Mouse (Mus musculus) heart, adult 18-20 months (tissue): ENCODE measurements around the gene Fuk. TPM values are rescaled to one million over a fixed set of nuclear protein-coding genes. Genes with fewer than 3 reads are reported as not detected.
"Not testable (repeated sequence)": the region's sequence is repeated elsewhere in the genome, so short reads cannot be mapped to it uniquely, and the experiment has no call there.

Experiments
- DNase-seq, 2 experiments: peaks; one replicate each; pipeline ENCODE4 v3.0.0; 2021 to 2022; ENCODE audit warnings: mixed read lengths in 1 of 2
- long read RNA-seq, 2 experiments: library from polyadenylated mRNA; stranded (forward); transcript quantifications; one replicate each; pipeline ENCODE4 v2.0.0; 2021
- total RNA-seq, 2 experiments: library from RNA; stranded (reverse); gene quantifications; 2 replicates each; pipeline ENCODE4 v1.2.3; 2021

Gene Fuk
- 1 to 10 TPM; 5.2 to 5.5 TPM for total RNA-seq
- long read RNA-seq, experiment 1, partial matches to known transcripts = 1 of 3 reads
- long read RNA-seq, experiment 1, other reads (novel, unspliced or antisense) = 0 of 3 reads
- long read RNA-seq, experiment 2, partial matches to known transcripts = 1 of 5 reads
- long read RNA-seq, experiment 2, other reads (novel, unspliced or antisense) = 1 of 5 reads

DNA sequence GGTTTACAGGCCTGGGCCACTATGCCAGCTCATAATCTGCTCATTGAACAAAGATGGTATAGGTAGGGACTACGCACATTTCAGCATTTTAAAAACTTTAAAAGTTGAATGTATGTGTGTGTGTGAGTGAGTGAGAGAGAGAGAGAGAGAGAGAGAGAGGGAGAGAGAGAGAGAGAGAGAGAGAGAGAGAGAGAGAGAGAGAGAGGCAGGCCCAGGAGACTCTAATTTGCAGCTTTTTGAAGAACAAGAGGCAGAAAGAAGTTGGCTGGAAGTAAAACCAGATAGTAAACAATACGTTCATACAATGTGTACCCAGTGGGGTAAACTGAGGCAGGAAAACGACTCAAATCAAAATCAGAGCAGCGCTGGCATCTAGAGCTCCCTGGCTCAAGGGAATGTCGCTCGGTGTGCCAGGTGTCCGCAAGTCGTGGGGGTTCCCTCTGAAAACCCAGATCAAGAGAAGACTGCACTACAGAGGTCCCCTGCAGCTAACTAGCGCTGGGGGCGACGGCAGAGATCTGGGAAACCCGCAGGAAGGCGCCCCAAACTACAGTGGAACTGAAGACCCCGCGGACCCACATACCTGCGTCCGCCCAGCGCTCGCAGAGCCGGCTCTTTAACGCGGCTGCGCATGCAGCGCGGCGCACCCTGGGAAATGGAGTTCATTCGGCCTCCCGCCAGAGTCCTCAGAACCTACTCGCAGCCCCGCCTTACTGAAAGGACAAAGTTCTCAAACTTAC is at the start of gene Fuk:
Fuk (minus strand) TSS at position 650 of the 740 bp plus-strand sequence.
- peak; percentile 87 to 92 for DNase-seq

DNA sequence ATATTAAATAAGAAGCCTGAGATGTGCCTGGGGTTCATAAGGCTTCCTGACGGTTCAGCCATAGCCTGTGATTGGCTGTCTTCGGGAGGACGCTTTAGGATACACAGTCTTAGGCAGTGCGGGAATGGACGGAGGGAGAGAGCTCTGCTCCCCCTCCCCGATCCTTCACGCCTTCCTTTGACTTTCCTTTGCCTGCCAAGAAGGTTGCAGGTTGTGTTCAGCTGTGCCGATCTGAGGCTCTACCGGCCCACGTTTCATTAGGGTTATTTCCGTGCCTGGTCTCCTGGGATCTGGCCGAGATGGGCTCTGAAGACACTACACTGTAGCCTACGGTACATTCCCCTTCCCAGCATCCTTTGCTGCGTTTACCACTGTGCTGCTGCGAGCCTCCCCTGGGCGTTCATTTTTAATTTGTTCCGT is 47.8 kb upstream of the Fuk start:
- DNase-seq = peak; percentile 74 to 85

DNA sequence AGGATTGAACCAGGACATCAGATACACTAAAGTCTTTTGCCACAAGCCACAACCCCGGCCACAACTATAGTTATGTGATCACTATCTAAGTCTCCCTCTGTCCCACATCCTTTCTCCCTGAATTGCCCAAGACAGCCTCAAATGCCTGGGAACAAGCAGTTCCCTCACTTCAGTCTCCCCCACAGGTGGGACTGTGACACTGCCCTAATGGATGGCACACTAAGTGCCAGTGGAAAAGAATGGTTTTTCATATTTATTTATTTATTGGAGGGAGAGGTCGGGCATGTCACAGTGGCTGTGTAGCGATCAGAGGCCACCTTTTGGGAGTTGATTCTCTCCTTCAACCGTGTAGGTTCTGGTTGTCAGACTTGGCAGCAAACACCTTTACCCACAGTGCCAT is 43.4 kb upstream of the Fuk start:
- no peak for DNase-seq

DNA sequence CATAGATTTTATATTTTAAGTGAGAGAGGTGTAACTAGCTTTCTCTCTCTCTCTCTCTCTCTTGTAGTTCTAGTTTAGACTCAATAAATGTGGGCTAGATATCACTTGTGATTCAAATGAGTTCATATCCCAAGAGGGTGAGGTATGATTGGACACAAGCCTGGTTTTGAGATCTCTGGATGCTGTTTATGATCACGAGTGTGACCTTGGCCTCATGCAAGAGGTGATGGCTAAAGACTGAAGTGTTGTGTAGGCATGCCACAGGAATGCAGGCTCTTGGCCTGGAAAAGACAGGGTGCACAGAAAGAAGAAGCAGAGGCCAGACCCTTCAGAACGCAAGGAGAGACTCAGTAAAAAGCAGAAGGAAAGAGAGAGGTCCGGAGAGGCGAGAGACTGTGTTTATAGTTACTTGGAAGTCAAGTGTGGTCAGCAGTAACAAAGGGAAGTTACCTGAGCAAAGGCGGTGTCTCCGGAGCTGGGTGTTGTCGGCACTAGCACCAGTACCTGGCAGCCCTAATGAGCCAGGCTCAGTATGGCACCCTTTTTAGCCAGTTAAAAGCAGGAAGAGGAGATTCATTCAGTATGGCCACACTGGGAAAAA is 42.1 kb upstream of the Fuk start:
- DNase-seq = peak; percentile 55

DNA sequence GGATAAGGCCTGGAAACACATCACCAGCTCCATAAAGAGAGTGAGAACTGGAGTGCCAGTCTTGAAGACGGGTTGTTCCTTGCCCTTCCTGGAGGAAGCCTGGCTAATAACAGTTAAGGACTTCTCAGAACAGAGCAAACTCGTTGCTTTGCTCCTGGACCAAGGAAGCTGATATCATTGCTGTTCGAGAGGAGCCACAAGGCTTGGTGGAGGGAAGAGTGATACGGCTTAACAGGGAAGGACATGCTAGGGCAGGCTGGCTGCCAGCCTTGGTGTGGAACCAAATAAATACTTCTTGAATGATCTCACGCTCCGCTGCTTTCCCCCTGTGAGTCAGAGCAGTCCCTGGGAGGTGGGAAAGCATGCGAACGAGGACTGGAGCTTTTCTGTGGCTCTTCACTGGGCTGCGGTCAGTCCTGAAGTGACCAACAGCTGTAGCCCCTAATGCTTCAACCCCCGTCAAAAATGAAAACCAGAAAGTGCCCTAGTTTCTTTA is 39.2 kb upstream of the Fuk start:
- DNase-seq = peak; percentile 88 to 92

DNA sequence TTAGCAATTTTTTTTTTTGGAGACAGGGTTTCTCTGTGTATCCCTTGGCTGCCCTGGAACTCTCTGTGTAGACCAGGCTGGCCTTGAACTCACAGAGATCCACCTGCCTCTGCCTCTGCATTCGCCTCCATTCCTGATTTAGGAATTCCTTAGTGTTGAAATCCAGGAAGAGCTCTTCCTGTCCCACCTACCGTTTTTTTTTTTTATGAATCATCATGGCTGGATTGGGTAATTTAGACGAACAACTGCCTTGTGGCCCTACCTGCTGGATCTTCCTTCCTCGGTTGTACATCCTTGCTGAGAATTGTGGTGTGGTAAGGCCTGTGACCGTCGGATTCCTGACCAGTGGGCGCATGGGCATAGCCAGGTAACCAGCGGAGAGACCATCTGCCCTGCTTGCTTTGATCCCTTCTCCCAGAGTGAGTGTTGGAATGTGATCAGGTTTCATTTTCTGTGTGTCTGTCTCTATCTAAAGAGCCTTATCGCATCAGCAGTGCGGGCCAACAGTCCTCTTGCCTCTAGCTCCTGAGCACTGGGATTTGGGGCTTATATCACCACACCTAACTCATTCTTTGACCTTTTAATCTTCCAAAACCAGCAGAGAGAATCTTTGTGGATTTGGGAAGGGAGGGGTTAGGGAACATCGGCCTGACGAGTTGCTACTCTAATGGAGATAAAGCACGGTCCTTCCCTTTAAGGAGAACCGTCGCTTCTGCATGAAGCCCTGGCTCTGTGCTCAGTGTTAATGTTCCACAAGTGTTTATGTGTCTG is 38.6 kb upstream of the Fuk start:
- no peak for DNase-seq

DNA sequence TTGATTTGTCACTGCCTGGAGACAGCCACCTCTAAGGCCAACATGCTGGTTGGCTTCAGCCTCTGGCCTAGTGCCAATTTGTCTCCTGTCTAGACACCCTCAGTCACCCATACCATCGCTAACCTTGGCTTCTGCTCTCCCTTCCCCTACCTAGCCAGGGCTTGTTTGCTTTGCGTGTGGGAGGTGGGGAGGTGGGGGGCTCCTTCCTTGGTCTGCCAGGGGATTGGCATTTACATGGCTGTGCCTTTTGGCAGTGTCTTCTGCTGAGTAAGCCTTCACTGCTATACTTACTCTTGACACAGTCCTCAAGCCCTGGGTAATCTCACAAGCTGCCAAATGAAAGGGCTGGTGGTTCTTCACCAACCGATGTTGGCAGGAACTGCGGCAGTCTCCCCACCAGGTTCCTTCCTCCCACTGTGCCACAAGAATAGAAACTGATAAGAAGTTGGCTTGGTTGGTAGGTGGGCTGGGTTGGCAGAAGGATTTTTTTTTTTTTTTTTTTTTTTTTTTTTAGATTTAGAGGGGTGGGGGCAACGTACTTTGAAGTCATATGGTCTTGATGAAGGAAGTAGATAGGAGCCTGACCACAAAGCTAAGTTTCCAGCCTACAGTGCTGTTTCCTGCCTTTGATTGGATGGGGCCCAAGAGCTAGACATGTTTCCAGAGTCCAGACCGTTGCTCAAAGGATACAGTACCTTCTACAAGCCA is 36.7 kb upstream of the Fuk start:
- DNase-seq = peak; percentile 78 to 87

DNA sequence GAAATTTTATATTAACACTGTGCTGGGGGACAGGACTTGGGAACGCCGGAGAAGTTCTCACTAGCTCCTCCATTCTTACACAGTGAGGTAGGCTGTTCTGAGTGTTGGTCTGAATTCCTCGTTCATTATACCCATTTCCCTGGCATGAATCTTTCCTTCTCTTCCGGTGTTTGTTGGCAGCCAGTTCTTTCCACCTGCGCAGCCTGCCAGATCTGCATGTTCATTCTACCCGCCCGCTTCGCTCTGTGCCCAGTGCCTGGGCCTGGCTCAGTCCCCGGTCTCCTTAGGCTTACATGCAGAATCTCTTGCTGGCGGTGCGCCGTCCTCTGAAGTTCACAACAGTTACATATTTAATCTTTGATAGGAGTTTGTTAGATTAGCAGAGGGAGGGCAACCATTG is 33.9 kb upstream of the Fuk start:
- peak in 1 of 2 experiments; percentile 61 for DNase-seq

DNA sequence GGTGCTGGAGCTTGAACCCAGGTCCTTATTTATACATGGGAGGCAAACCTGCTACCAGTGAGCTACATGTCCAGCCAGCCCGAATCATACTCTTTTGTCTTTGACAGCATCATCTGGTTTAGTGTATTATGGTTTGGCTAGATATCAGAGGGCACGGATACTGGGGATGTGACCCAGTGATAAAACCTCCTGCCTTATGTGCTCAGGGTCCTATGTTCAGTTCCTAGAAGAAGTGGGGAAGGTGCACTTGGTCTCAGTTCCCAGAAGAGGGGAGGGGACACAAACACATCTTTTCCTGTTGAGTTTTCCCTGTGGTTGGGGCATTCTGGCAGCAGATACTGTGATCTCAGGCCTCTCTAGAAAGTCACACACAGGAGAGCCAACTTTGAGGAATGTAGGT is 31.0 kb upstream of the Fuk start:
- DNase-seq = no peak

DNA sequence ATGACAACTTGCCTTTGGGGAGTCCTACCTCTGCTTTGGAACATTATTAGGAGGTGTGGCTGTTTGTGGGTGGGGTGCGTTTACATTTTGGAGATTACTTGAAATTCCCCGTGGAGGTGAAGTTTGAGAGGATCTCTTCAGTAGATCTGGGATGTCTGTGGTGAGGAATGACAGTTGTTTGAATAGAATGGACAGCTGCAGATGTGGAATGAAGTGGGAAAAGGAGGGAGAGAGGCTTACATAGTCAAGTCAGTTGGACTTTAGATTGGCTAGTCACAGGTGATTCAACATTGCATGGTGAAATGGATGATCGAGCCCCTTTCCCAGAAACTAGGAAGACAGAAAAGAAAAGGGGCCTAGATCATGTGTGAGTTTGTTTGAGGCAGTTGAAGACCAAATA is 30.2 kb upstream of the Fuk start:
- DNase-seq = no peak

DNA sequence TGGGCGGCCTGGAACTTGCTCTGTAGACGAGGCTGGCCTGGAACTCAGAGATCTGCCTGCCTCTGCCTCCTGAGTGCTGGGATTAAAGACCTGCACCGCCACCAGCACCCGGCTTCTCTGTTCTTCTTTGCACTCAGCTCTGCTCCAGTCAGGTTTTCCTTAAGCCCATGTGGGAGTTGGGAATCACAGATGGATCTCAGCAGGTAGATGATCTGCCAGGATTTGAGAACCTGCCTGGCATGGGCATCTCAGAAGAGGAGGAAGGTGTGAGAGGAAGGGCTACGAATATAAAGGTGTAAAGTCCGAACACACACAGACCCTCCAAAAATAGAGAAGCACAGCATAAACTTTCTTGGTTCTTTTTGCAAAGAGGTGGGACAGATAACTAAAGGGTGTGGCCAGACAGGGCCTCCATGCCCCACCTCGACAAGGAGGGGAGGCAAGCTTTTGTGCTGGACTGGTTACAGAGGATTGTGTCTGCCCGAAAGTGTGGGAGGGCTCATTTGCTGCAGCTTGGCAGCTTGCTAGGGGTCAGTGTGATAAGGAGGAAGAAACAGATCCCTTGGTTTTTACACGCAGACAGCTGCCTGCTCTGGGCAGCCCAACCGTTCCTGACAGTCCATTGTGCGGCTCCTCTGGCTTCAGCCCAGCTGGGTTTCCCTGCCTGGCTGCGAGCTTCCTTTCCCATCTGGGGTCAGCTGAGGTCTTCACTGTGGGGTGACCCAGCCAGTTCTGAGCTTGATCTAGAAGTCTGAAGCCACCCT is 29.1 kb upstream of the Fuk start:
- peak; percentile 87 to 91 for DNase-seq

DNA sequence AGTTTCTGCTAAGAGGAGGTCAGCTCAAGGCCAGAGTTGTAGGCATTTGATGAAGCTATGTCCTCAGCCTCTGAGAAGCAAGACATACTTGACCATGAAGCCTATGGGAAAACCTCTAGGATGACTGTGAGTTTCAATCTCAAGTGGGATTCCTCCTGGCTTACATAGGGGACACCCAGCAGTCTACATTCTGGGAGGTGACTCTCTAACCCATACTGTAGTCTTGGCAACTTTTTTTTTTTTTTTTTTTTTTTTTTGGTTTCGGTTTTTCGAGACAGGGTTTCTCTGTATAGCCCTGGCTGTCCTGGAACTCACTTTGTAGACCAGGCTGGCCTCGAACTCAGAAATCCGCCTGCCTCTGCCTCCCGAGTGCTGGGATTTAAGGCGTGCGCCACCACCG is 27.4 kb upstream of the Fuk start:
- DNase-seq = not testable (repeated sequence)

DNA sequence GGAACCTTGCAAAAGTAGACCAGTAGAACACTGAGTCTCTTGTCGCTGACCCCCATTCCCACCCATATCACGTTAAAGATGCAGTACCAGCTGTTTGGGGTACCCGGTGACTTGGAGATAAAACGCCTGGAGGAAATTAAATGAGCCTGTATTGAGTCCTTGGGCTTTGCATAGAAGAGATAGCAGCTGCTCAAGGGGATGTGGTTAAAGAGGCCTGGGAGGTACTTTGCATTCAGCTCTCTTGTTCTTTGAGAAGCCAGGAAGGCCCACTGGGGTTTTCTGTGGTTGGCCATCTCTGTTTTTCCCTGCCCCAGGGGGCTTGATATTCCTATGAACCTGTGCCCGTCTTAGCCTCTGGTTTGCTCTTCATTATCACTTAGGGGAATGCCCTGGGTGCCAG is 26.8 kb upstream of the Fuk start:
- no peak for DNase-seq

DNA sequence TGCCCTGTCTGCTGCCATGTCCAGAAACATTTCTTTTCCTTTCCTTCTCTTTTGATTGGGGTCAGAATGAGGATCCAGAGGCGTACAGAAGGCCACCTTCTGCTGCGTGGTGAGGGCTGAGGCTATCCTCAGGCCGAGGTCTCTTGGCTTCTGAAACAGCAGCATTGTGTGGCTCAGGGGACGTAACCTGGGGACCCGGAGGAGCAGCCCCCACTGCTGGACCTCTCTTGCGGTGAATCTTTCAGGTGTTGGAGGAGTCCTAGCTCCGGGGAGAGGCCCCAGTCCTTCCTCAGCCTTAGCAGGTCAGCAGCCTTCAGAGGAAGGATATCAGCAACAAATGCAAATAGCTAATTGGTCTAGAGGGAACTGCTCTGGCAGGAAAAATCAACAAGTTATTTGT is 26.1 kb upstream of the Fuk start:
- DNase-seq = no peak

DNA sequence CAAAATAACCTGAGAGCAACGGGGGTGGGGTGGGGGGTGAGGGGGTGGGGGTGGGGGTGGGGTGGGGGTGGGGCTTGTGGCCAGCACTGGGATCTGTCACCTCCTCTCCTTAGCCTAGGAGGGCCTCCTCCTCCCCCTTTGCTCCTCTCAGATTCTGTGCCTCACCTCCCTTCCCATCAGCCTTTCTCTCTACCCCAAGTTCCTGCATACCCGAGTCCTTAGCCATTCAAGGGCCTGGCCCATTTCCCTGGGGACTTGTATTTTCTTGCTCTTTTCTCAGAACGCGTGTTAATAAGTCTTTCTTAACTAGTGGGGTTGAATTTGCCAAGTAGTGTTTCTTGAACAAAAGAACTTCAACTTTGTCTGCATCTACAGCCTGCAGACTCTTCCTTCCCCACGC is 24.4 kb upstream of the Fuk start:
- no peak for DNase-seq

DNA sequence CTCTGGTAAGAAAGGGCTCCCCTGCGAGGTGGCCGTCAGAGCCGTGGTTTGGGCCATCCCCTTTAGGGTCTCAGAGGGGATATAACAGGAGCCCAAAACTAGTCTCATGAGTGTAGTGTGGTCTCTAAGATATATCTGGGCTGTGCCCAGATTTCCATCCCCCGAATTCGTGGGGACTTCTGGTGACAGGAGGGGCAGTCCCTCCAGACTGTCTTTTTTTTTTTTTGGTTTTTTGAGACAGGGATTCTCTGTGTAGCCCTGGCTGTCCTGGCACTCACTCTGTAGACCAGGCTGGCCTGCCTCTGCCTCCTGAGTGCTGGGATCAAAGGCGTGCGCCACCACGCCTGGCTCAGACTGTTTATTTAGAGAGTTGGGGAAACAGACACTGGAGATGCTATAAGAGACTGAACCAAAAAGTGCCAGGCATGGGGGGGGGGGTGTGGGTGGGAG is 23.4 kb upstream of the Fuk start:
- DNase-seq = no peak

DNA sequence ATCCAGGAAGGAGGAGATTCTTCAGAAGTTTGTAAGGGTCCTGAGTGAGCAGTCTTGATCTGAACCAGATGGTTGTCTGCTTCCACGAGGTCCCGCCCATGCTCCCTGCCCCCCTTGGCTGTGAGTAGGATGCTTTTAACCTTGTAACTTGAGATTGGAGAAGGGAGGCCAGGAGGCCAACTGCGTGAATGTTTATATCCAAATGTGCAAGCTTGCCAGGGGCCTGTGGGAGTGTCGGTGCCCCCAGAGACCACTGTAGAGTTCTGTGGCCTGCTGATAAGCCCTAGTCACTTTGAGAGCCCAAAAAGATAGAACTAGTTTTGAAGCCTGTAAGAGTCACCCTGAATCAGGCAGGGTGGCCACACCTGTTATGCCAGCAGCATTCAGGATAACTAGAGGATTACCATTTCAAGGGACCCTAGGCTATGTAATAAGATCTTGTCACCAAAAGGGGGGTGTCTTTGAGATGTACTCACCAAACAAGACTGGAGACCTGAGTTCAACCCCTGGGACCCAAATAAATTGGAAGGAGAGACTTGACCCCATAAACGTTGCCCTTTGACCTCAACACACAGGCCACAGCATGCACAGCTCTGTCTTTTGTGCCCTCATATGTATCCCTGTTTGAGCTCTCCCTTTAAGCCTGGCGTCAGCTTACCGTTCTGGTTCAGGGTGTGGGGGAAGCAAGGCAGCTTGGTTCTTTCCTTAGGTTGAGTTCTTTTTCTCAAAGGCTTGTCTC is 19.4 kb upstream of the Fuk start:
- DNase-seq = peak; percentile 62 to 63

DNA sequence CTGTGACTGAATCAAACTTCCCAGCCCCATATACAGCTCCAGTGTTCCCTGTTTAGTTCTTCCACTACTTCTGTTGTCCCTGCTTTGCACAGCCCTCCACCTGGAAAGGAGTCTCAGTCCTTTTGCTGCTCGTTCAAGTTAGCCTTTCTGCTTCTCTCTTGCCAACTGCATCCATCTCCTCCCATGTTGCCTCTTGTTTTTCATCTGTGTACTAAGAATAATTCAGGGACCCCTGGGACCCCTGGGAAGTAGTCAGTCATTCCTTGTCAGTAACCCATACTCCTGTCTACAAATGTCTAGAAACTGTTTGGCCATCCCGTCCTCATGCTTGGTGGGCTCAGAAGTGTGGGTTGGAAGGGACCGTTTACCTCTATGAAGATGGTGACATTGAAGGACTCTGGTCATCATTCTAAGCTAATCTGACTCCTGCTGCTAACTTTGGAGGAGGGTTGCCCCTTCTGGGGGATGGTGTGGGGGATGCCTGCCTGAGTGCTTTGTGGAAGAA is 18.5 kb upstream of the Fuk start:
- no peak for DNase-seq

DNA sequence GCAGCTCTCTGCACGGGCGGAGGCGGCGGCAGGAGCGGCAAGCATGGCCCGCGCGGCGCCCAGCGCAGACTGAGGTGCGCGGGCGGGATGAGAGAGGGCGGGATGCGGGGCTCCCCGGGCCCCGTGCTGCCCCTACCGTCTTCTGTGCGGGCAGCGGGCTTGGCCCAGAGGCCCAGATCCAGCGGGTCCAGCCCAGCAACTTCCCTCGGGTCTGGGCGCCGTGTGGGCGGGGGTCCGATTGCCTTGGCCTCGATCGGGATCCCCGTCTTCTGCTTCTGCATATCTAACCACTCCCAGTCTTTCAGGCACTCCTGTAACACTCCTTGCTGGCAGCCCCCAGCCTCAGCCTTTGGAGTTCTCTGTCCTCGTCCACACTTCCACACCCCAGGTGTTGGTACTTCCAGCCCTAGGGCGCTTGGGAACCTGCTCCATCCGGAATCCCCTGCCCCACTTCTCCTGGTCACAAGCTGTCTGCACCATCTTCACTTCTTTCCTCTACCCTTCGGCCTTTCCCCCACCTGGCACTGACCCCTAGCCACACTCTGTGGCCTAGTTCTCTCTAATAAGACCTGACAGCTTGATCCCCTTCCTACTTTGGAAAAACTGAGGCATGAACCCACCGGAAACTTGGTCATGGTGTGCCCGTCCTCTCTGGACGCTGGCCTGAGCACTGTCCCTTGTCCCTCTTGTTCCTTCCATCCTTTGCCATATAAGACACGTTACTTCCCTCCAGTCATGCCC is 17.9 kb upstream of the Fuk start:
- DNase-seq = peak in 1 of 2 experiments; percentile 61
